In the genomic region with DNA sequence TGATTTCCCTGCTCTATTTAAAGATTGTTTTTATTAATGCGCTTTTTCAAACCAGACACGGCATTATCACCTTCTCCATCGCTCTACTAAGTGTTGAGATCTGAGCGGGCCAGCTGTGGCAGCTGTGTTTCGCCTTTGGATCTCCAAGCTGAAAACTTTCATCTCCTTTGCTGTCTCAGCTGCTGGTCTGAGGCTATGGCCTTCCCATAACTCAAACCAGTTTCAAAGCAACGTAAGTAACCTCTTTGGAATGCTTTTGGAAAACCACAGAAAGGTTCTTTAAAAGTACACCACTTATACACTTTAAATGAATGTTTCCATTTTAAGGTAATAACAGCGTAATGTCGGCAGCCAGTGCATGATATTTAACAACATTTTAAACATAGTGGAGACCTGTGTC, we compare ENCODE assay signal across 22 mouse cellular contexts.
"Had no signal": no experiment of that assay in that cellular context is flagged by ENCODE, and none has a peak within 500 bp of the region (broad histone marks: within the 10 kb centered on the region; RNA-seq: fewer than 3 reads in every experiment).

No protein-coding gene starts in this region.

- H3K9ac ChIP-seq: limb, embryonic 15.5 days; liver, embryonic 14.5 days; liver, postnatal 0 days; lung, embryonic 15.5 days; neural tube, embryonic 12.5 days; neural tube, embryonic 15.5 days had no signal

- H3K36me3 ChIP-seq: limb, embryonic 15.5 days; lung, embryonic 15.5 days; neural tube, embryonic 12.5 days; neural tube, embryonic 15.5 days had no signal

- ATAC-seq: liver, postnatal 0 days had no signal

- H3K4me3 ChIP-seq: limb, embryonic 15.5 days; lung, embryonic 15.5 days; neural tube, embryonic 12.5 days; neural tube, embryonic 15.5 days had no signal

- H3K9me3 ChIP-seq: limb, embryonic 15.5 days; lung, embryonic 15.5 days; neural tube, embryonic 12.5 days; neural tube, embryonic 15.5 days had no signal

- H3K4me2 ChIP-seq: limb, embryonic 15.5 days; liver, embryonic 11.5 days; lung, embryonic 15.5 days; midbrain, embryonic 11.5 days; neural tube, embryonic 12.5 days; neural tube, embryonic 15.5 days had no signal

- DNase-seq: kidney, adult 11 months; kidney, adult 8-10 months; kidney, postnatal 10 days; kidney, postnatal 4 days; left cerebral cortex, postnatal 4 days; liver, postnatal 0 days; lung, postnatal 14 days; midbrain, embryonic 14.5 days; right cerebral cortex, adult 18-20 months; right cerebral cortex, postnatal 14 days; right cerebral cortex, postnatal 4 days; thymus, adult 2 months; thymus, postnatal 14 days; thymus, postnatal 4 days had no signal

- H3K27ac ChIP-seq: limb, embryonic 15.5 days; liver, embryonic 14.5 days; lung, embryonic 15.5 days; neural tube, embryonic 12.5 days; neural tube, embryonic 15.5 days; stomach, postnatal 0 days had no signal

- H3K27me3 ChIP-seq: limb, embryonic 15.5 days; lung, embryonic 15.5 days; neural tube, embryonic 12.5 days; neural tube, embryonic 15.5 days had no signal
